Mouse (Mus musculus) NIH3T3 (cell line): ENCODE results near the gene Wdfy4.

Experiments
- DNase-seq: peaks from one replicate; pipeline ENCODE4 v3.0.0-alpha.2; 2012; ENCODE audit warnings: low read depth

The Wdfy4 gene

GRCm38 (mm10) chr14:33185068-33185800, at the start of gene Wdfy4:
TSS of gene Wdfy4 (minus strand) at chr14:33185508.
- DNase-seq = no peak

GRCm38 (mm10) chr14:33232048-33232447, 46.7 kb upstream of the Wdfy4 start:
- DNase-seq = no peak

DNA sequence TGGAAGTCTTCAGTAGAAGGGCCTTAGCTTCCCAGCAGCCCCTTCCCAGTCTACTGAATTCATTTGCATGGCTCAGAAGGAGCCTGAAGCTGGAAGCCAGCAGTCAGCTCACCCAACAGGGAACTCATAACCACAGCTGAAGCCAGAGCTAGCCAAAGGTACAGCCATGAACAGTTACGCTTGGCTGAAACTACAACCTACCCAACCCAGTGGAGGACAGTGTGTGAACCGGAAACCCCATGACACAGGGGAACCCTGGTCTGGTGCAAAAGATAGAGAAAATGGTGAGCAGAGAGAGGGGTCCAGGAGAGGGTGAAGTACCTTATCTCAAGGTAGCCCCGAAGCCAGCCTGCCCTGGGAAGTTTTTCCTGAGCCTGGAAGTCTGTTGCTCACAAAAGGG, 46.0 kb upstream of the Wdfy4 start:
- no peak for DNase-seq

DNA sequence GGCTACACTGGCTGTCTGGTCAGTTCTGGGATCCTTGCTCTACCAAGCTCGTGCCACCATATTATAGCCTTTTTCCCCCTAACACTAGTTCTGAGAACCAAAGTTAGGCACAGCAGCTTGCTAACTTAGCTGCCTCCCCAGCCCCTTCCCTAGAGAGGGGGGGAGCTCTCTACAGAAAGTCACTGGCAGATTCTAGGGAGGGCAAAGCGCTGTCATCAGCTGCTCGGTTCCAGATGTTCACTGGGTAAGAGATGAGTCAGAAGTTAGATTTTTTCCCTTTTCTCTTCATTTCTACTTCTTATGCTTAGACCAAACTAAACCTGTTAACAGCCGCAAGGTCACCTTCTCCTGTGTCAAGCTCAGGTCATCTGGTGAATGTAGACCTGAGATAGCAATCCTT, 45.4 kb upstream of the Wdfy4 start:
- peak; percentile 68 for DNase-seq

DNA sequence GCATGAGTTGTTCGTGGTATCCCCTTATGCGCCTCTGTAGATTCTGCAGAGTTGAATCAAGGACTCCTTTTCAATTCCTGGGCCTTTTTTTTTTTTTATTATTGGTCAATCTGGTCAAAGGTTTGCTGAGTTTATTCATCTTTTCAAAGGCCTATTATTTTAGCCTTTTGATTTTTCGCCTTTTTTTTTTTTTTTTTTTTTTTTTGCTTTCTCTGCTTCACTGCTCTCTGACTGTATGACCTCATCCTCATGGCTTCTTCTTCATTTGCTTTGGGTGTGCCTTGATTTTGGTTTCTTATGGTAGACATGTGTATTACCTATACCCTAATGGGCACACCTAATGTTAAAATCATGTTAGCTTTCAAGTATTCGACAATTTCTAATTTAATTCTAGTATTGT, 39.9 kb upstream of the Wdfy4 start:
- no peak for DNase-seq

- DNase-seq = no peak
These were observed 31.3 kb upstream of the Wdfy4 start for GRCm38 (mm10) chr14:33216343-33217208.

GRCm38 (mm10) chr14:33215163-33215562, 29.9 kb upstream of the Wdfy4 start:
- no peak for DNase-seq

- DNase-seq = no peak
These were observed 29.4 kb upstream of the Wdfy4 start for GRCm38 (mm10) chr14:33214767-33215128.

- DNase-seq = peak; percentile 92
These were observed 28.8 kb upstream of the Wdfy4 start, which contains the start of gene Arhgap22 for GRCm38 (mm10) chr14:33213823-33214766. TSS of gene Arhgap22 (plus strand) at chr14:33214026.

- peak; percentile 7 for DNase-seq
These were observed 27.6 kb upstream of the Wdfy4 start for GRCm38 (mm10) chr14:33212958-33213309.

DNA sequence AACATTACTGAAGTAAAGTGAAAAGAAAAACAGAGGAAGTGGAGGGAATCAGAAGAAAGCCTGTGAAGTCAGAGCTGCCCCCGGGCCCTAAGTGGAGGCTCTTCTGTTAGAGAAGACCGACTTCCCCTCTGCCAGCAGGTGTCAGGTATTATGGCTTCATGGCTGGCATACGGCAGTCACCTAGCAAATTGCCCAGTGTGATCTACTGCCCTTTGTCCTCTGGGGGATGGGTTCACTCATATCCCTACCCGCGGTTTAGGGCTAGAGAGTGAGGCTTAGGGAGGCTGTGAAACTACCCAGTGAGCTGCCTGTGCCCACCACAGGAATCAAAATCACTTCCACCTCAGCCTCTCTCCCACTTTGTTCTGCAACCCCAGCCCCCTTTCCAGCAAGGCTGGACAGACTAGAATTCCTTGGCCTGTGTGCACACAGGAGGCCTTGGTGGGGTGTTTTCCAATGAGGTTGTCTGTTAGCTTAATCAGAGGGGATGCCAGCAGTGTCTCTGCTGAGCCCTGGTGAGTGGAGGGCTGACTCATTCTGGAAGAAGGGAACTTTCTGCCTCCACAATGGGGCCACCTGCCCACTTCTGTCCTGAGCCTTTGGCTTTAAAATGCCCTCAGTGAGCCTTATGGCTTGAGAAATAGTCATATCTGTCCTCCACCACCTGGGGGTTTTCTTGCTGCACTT, 27.1 kb upstream of the Wdfy4 start:
- peak; percentile 22 for DNase-seq

DNA sequence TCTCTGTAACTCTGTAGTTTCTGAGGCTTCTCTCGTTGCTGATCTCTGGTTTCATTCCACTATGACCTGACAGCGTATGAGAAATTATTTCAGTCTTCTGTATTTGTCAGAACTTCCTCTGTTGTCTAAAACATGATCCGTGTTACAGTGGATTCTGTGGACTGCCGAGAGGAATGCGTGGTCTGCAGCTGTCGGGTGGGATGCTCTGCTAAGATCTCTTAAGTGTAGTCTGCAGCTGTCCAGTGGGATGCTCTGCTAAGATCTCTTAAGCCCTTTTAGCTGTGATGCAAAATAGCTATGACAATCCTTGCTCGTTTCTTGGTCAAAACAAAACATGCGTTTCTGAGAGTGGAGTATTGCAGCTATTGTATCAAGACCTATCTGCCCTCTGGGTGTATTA, 25.5 kb upstream of the Wdfy4 start:
- DNase-seq = no peak

GRCm38 (mm10) chr14:33208331-33208730, 23.0 kb upstream of the Wdfy4 start:
- DNase-seq = no peak

DNA sequence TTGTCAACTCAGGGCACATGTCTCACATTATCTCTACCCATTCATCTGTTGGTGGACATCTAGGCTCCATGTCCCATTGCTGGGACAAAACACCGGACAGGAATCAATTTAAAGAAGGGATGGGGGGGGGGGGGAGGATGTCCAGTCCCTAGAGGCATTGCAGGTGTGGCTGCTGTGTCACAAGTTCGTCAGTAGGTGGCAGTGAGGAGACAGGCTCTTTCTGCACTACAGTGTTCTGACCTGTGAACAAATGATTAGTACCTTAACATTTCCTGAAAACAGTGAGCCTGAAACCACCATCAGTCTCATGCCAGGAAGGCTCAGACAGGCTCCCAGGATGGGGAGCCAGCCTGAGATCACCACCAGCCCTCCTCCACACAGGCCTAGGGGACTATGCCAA, 21.7 kb upstream of the Wdfy4 start:
- peak; percentile 29 for DNase-seq

- DNase-seq = peak; percentile 51
These were observed 20.1 kb upstream of the Wdfy4 start for GRCm38 (mm10) chr14:33205280-33205965.

- DNase-seq = no peak
These were observed 18.5 kb upstream of the Wdfy4 start for GRCm38 (mm10) chr14:33203777-33204176.

GRCm38 (mm10) chr14:33202885-33203284, 17.6 kb upstream of the Wdfy4 start:
- DNase-seq = no peak

DNA sequence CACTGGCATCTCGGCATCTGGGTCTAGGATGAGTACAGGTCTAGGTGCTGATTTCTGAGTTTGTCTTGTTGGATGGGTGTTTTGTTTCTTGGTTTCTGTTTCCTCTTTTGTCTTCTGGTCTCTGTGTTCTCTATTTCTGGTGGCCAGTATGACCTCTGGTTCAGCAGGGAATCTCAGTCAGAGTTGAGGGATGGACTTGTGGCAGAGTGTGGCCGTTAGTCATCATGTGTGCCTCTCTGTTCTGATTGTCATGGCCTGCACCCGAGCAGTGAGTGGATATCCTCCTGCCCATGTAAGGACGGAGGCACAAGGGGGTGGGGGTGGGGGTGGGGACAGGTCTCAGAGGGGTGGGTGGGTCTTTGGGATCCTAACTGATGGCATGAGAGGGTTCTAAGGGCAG, 16.9 kb upstream of the Wdfy4 start:
- DNase-seq = no peak

GRCm38 (mm10) chr14:33194241-33194640, 8.9 kb upstream of the Wdfy4 start:
- no peak for DNase-seq

GRCm38 (mm10) chr14:33193762-33194161, 8.5 kb upstream of the Wdfy4 start:
- no peak for DNase-seq

DNA sequence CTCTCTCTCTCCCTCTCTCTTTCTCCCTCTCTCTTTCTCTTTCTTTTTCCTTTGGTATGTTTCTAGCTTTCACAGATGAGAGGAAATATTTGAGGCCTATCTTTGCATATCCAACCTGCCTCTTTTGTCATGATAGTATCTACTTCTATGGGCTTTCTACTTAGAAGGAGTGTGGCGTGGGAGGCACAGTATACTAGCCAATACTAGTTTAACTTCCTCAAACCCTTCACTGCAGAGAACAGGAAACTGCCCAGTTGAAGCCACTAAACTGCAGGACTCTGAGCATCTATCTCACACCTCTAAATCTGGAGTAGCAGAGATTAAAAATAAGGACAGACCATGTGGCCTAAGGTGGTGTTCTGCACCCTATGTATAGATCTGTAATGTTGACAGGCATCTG, 5.3 kb upstream of the Wdfy4 start:
- no peak for DNase-seq
